Mouse (Mus musculus) liver, embryonic 16.5 days (tissue): ENCODE data around the gene Abracl. TPM values are rescaled to one million over a fixed set of nuclear protein-coding genes. Genes with fewer than 3 reads are reported as not detected.

Experiments
- ATAC-seq: fragments of 200-750 bp; cut with Nextera tagmentation; 2 replicates; pipeline ENCODE4 v1.8.0; 2017; ENCODE audit warnings: low read depth, mild to moderate bottlenecking, moderate number of reproducible peaks, moderate library complexity
- H3K27ac ChIP-seq: fragments of 300-500 bp; sonication (generic); 2 replicates; pipeline ENCODE4 v1.5.1; 2014; ENCODE audit warnings: mild to moderate bottlenecking, low read length
- H3K27me3 ChIP-seq: fragments of 300-500 bp; sonication (generic); 2 replicates; pipeline ENCODE4 v1.6.1; 2014; ENCODE audit warnings: low read depth, low read length, mixed read lengths; ENCODE audit not compliant: control insufficient read depth, insufficient read depth
- H3K36me3 ChIP-seq: fragments of 300-500 bp; sonication (generic); 2 replicates; pipeline ENCODE4 v1.6.1; 2014; ENCODE audit warnings: mild to moderate bottlenecking; ENCODE audit not compliant: control insufficient read depth, insufficient read depth
- H3K4me1 ChIP-seq: fragments of 300-500 bp; sonication (generic); 2 replicates; pipeline ENCODE4 v1.6.1; 2014; ENCODE audit warnings: low read depth, low read length, mixed read lengths; ENCODE audit not compliant: control insufficient read depth
- H3K4me2 ChIP-seq: fragments of 300-500 bp; sonication (generic); 2 replicates; pipeline ENCODE4 v1.6.1; 2014; ENCODE audit warnings: low read depth, low read length, mixed read lengths
- H3K4me3 ChIP-seq: fragments of 300-500 bp; sonication (generic); 2 replicates; pipeline ENCODE4 v1.5.1; 2014; ENCODE audit warnings: low read depth, mild to moderate bottlenecking, low read length
- H3K9ac ChIP-seq: fragments of 300-500 bp; sonication (generic); 2 replicates; pipeline ENCODE4 v1.6.1; 2014; ENCODE audit warnings: low read depth, low read length
- H3K9me3 ChIP-seq: fragments of 300-500 bp; sonication (generic); replicated peaks from 2 replicates; pipeline ENCODE4 v1.6.1; 2016; ENCODE audit warnings: low read length; ENCODE audit not compliant: control insufficient read depth
- WGBS: fragments of 180-500 bp; shearing (Covaris S2); extraction: QIAGEN DNeasy Blood & Tissue Kit; methylation state at CpG from one replicate; pipeline ENCODE4 v1.1.7; 2014; ENCODE audit not compliant: insufficient replicate concordance; 5-methylcytosine and 5-hydroxymethylcytosine counted together
- polyA plus RNA-seq: library from polyadenylated mRNA; unstranded; fragments of >200 nt; fragmentation: Nextera tagmentation; extraction: Ambion mirVana; gene quantifications from 2 replicates; pipeline ENCODE4 v1.2.1, GENCODE M21; 2015

The Abracl gene
- polyA plus RNA-seq, 1 experiment from 2014 or later: 35.1 TPM

DNA sequence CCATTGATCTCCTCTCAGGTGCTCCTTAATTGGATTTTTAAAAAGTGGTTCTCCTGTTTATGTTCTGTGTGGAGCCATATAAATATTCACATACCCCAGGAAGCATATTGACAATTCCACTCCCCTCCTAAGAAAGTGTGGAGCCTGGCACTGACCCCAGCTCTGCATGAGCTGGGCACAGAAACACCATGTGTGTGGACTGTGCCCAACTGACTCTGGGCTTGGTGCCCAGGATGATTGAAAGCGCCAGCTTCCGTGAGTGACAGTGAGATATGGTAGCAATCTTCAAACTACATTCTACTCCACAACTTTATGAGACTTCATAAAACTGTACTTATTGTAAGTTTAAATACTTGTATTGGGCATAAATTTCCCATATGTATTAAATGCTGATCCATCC lies 39.8 kb downstream of the Abracl start:
- Histone ChIP-seq H3K4me3 (no peak overlapping the region), H3K9ac (no peak overlapping the region), H3K4me1 (no peaks in the 10 kb centered on the region), H3K36me3 (no peaks in the 10 kb centered on the region), H3K9me3 (no peaks in the 10 kb centered on the region), H3K4me2 (no peak overlapping the region), H3K27ac (no peak overlapping the region), H3K27me3 (no peaks in the 10 kb centered on the region)
- no peak for ATAC-seq
- WGBS: 73% methylated on average over 2 of the region's 2 CpGs

DNA sequence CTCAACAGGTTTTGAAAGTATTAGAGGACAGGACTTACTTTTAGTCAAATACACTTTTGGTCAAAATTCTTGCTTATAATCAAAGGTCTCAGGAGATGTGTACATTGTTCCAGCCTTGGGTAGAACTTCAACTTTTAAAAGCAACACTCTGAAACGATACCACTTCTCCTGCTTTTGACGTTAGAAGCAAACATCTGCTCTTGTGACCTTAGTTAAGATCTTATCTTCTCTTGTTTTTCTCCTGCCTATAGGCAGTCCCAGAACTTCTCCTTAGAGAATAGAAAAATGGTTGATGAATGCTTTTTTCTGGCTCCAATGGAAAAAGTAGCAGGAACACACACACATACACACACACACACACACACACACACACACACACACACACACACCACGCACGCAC lies 57.0 kb downstream of the Abracl start:
- Histone ChIP-seq H3K36me3 (no peaks in the 10 kb centered on the region), H3K9me3 (no peaks in the 10 kb centered on the region), H3K4me3 (no peak overlapping the region), H3K4me2 (no peak overlapping the region), H3K4me1 (no peaks in the 10 kb centered on the region), H3K9ac (no peak overlapping the region), H3K27ac (no peak overlapping the region), H3K27me3 (no peaks in the 10 kb centered on the region)
- WGBS: 42% methylated on average over 4 of the region's 4 CpGs
- no peak for ATAC-seq

Other genes with a start within 250 kb of the Abracl start
- gene Txlnb, start 227.1 kb downstream of the Abracl start, polyA plus RNA-seq: 0.29 and 0.35 TPM in 2 replicates
- gene Heca, start 75.2 kb downstream of the Abracl start, polyA plus RNA-seq: 2.0 and 2.7 TPM in 2 replicates
- gene Reps1, start 32.6 kb upstream of the Abracl start, polyA plus RNA-seq: 2.7 and 3.0 TPM in 2 replicates
- gene Ect2l, start 187.6 kb upstream of the Abracl start, polyA plus RNA-seq: not detected in 2 replicates
- gene Ccdc28a, start 211.7 kb upstream of the Abracl start, polyA plus RNA-seq: 5.9 and 7.6 TPM in 2 replicates